Mouse (Mus musculus): ENCODE measurements around the gene Cuedc1.

Cuedc1 gene

DNA sequence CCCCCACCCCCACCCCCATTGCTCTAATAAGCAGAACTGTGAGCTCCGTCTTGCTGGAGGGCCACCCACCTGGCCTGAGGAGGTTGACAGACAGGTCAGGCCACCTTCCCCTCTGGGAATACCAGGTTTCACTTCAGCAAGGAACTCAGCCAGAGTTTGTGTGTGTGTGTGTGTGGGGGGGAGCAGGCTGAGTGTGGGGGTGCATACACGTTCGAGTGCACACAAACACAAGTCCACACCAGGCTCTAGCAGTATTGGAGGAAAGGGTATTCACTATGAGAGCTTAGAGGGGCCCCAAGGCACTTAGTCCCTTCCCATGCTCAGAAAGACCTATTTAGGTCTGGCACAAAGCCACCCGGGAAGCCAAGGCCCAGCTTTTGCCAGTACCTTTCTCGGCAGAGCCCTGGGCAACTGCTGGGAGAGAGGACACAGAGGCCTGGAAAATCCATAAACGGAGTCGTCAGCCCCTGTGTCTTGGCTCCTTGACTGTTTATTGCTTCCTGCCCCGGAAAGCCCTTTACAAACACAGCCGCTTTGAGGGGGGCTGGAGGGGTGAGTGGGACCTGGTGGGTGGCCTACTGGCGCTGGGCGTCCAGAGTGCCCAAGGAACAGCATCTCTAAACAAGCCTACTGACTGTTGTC is 50.9 kb downstream of the Cuedc1 start:
- DNase-seq = peak; percentile 71 to 75

DNA sequence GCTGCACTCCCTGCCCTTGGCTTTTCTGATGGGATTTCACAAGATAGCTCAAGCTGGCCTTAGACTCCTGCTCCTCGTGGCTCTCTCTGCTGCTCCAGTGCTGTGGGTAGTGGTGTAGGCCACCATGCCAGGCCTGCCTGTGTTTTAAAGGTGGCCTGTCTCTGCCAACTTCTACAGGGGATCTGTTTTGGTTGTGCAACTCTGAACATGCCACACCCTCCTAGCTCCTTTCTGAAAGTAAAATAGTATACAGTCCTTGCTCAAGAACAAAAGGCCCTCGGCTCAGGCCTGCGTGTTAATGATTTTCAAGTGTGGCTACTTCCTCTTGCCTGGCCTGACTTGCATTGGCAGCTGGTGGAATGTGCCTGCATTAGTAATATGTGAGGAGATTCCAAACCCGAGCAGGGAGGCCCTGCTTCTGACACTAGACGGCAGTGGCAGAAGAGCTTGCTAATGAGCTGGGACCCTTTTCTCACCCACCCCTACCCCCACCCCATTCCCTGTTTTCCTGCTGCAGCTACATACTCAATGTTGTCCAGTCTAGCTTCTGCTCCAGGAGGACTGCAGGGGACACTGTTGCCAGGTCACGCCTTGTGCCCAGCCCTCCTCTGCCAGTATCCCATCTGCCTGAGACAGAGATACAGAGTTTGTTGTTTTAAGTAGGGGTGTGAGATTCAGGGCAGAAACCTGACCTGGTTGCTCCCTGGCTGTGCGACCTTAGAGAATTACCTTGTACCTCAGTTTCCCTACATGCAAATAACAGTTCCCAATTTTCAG is 53.7 kb downstream of the Cuedc1 start:
- DNase-seq = no peak

DNA sequence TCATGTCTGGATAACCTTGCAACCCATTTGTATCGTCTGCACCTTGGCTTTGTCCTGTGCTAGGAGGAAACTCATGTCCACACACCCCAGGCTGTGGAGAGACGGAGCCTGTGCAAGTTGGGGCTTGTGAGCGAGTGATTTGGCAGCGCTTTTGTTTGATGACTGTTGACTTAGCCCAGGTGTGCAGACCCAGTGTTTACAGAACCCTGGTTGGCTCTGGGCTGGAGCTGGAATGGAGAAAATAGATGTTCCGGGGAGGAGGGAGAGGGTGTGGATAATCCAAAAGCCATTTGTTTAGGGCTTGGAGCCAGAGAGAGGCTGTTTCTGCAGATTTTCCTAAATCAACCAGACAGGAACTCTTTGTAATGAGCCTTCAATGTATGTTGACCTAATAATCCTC is 56.0 kb downstream of the Cuedc1 start:
- DNase-seq = no peak

DNA sequence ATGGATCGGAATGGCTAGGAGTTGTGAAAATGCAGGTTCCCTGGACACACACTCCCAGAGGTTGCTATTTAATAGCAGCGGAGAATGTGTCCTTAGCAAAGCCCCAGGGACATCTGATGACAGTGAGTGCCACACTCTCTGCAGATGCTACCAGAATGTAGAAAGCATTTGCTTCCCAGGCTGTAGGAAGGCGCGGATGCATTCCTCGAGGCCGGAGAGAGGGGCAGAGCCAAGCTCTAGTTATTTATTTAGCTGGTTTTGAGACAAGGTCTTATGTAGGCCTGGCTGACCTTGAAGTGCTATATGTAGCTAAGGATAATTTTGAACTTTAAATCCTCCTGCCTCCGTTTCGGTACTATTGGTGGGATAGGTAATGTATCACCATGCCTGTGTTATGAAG is 56.6 kb downstream of the Cuedc1 start:
- no peak for DNase-seq

DNA sequence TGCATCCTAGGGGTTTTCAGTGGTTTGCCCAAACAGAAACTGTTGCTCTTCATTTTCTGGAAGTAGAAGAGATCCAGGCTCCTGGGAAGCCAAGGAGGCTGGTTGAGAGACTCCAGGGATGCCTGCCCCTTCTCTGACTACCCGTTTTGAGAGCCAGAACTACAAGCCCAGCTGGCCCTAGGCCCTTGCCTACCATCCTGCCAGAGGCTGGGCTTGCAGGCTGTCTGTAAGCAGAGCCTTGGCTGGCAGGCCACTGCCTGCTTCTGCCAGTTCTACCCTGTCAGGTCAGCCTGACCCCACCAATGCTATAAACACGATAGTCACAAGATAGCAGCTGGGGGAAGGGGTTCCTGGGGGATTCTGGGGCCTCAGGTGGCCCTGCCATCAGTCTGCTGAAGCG is 57.6 kb downstream of the Cuedc1 start:
- DNase-seq = peak in 1 of 2 experiments; percentile 60

DNA sequence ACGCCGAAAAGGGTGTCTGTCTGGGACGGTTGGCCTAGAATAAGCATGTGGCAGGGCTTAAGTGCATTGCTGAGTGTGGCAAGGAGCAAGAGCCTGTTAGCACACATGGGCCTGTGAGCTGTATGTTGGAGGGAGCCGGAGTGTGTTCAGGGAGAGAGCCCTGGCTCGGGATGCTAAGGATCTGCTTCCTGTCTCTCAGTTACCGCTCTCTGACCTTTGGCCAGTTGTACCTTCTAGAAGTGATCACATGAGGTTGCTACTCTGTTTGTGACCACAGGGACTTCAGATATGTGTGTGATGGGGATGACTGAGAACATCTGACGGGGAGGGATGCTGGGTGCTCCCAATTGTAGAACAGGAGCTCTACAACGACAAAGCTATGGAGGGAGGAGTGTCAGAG is 58.1 kb downstream of the Cuedc1 start:
- no peak for DNase-seq

DNA sequence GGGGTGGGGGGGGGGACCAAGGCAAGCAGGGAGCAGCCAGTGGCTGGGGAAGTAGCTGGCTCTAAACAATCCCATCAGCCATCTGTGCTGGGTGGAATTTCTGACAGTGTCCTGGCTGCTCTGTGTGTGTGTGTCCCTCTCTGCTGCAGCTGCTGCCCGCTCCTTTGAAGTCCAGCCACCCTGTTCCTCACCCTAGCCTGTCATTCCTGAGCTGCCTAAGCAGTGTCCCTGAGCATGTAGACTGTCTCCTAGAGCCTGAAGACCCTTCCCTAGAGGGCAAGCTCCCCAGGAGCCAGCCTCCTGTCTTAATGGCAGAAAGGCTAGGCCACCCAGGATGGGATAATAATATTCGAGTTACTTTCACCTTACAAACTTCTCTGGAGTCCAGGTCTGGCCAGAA is 58.5 kb downstream of the Cuedc1 start:
- no peak for DNase-seq

DNA sequence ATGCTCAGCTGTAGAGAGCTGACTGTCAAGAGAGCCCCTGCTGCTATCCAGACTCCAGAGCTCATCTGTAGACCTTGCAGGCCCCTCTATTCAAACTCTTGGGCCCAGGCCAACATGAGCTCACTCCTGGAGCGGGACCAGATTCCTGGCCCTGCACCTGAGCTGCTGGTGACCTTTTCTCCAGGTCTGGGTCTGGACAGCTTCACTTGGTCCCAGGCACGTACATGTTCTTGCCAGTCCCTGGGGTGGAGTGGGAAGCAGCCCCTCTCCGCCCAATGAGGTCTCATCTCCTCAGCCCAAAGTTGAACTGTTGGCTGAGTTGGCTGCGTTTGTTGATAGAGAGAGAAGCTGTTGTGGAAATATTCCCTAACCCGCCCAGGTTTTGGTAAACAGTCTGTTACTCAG is 61.0 kb downstream of the Cuedc1 start:
- DNase-seq = peak; percentile 67 to 73

DNA sequence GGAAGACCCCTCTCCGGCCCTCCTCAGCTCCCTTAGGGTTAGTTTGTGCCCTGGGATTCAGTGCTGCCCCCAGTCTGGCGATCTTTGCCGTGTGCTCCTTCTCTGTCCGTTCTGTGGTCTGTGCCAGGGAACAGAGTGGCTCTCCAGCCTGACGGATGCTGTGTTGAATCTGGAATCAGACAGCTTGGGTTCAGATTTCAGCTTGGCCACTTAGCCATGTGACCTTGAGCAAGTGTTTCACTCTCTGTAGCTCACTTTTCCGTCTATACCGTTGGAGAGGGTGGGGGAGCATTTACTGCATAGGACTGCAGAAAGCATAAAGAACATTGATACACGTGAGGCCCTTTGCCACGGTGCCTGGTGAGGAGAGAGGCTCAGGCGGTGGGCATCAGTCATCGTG is 61.5 kb downstream of the Cuedc1 start:
- peak in 1 of 2 experiments; percentile 34 for DNase-seq

DNA sequence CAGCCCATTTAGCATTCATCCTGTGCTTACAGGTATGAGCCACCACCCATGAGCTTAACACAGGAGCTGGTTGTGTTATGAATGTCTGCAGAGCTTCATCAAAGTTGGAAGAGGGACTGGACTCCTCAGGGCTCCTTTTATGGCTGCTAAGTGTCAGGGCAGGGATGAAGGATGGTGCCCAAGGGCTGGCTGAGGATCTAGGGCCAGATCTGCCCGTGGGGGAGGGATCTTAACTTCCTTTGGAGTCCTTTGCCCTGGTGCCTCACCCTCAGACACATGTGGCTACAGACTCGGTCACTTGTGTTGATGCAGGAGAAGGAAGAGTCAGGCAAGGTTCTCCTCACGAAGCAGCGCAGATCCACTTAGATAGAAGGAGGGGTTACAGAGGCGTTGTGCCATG is 62.5 kb downstream of the Cuedc1 start:
- DNase-seq = peak in 1 of 2 experiments; percentile 15

DNA sequence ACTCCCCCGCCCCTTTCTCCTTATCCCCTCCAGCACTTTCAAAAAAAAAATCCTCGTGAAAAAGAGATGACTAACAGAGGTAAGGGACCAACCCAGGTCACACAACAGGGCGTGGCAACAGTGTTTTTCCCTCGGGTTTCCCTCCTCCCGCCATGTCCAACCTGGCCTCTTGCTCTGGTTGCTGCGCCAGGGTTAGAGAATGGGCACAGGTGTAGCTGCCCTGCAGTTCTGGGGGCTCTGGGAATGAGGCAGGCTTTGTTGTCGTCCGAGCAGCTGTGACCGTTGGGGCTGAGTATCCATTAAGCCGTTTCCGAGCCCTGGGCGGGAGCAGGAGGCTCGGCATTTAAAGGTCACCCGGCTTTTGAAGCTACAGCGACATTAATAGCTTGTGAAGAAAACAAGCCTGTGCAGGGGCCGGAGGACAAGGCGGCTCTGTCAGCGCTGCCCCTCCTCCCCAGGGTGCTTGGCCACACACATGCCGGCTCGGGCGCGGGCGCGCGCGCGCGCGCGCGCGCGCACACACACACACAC is 63.3 kb downstream of the Cuedc1 start:
- DNase-seq = peak; percentile 81 to 85

DNA sequence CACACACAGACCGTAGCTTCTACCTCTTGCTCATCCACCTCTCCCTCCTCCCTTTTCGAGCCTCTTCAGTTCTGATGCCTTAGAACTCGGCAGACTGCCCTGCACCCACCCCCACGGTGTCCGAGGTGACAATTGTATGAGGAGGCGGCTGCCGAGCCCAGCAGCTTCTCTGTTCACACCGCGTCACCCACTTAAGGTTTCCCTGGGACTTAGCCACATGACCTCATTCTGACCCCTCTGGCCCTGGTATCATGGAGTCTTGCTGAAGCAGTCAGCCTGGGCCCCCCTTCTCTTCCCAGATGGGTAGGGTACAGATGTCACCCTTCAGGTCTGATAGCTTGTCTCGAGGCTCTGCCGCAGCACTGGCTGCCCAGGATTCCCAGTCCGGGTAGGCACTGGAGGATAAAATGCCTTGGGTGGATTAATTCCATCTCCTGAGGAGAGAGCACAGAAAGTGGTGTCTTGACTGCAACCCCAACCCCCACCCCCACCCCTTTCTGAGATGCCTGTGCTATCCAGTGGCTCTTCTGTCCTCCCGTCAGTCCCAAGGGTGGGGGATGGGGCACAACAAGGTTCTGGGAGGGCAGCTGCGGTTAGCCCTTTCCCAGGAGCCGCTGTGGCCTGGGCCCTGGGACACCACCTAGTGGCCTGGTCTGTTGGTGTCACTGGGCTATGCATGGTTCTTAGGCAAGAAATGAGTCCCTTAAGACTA is 63.9 kb downstream of the Cuedc1 start:
- DNase-seq = peak; percentile 92 to 97

DNA sequence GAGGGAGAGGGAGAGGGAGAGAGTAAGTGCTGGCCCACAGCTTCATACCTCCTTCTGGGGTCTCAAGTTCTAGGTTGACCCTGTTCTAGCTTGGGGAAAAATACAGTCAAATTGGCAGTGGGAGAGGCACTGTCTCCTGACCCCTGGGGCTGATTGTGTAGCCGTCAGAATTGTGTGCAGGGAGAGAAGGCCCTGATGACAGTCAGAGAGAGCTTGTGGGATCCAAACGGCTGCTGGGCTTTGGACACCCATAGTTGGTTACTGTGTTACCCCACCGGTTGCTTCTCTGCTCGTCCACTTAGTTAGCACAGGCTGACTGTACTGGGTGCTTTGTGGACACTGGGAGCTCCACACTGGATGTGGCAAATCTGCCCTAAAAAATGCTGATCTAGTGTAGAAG is 64.9 kb downstream of the Cuedc1 start:
- peak in 1 of 2 experiments; percentile 22 for DNase-seq

DNA sequence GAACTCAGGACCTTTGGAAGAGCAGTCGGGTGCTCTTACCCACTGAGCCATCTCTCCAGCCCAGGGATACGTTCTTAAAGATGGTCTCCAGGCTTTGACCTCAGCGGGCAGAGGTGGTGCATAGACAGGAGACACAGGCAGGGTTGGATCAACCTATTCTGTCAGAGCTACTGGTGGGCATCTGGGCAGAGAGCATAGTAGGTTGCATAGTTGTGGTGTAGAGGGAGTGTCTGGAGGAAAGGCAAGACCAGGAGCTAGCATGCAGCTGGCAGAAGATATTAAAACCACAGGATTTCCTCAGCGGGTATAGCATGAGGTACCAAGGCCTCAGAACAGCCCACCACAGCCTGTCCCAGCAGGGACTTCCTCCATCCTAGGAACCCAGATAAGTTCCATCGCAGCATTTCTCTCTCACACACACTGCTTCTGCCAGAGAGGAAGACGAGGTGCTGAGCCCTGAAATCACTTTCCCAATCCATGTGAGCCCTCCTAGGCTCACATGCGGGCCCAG is 66.4 kb downstream of the Cuedc1 start:
- DNase-seq = no peak

DNA sequence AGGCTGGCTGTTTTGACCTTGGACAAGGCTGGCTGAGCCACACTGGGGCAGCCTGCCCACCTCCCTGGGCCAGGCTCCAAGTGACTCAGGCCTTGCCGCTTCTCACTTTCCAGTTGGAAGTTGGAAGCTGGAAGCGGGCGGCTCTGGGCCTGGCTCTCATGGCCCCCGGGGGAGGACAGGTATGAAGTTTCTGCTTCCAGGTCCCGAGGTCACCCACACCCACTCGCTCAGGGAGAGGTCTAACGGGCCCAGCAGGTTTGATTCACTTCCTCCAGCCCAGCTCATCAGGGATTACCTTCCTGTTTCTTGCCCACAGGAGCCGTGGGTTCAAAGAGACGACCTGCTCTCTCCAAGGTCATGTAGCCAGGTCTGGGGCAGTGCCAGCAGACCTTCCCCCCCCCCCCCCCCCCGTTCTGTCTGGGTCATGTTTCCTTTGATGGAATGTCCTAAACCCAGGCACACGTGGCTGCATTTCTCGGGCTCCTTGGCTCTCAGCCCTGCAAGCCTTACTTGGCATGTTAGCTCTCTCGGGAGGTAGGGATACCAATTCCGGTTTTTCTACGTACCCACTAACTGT is 67.0 kb downstream of the Cuedc1 start:
- peak; percentile 75 to 86 for DNase-seq

DNA sequence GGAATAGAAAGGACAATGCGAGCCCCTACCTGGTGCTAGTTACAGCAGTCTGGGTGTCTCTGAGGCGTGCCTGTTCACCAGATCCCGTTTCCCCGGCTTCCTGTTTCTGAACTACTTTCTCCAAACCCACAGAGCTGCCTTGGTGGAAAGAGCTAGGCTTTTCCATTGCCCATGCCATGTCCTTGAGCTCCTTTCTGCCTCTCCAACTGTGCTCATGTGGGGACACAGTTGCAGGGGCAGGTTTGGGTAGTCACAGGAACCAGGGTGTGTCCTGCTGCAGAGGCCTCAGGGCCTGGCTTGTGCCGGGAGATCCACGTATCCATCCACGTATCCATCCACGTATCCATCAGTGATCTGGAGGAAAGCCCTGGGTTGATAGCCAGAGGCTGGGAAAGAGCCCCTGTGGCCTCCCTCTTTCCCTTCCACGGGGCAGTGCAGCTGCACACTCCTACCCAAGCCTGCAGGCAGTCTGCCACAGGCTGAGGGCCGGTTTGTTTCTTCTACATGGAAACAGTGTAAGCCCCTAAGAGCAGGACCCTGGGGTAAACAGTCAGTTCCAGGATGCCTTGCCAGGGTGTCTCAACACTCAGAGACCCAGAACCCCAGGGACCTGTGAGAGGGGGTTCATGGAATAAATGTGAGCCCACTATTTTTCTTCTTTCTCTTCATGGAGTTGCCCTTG is 68.0 kb downstream of the Cuedc1 start:
- no peak for DNase-seq

DNA sequence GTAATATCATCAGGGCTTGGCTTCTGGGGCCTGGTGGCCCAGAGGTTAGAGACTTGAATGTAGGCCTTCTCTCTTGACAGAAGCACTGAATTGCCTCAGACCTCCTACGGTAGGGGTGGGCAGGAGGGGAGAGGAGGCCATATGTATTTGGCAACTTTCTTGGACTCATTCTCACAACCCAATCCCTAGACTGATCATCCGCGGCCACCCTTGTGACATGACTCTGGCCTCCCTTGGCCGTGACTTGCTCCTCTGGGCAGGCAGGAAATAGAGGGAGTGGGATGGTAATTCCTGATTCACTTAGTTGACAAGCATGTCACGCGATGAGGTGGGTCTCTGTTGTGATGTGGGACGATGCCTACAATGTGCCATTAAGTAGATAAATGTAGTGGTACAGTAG is 68.6 kb downstream of the Cuedc1 start:
- DNase-seq = no peak

DNA sequence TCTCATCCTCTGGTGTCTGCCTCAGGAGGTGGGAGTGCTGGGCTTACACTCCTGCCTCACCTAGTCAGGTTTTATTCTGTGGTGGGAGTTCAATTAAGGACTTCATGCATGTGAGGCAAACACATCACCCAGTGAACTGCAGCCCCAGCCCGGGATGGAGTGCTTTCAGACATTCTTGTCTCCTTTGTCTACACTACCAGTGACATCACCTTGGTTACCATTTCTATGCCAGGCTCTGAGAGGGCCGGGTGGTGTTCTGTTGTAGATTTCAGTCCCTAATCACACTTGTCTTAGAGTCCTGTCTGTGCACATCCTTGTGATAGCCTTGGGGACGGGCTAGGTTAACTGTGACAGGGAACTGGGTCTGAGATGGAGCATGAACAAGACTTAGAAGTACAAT is 70.8 kb downstream of the Cuedc1 start:
- no peak for DNase-seq

DNA sequence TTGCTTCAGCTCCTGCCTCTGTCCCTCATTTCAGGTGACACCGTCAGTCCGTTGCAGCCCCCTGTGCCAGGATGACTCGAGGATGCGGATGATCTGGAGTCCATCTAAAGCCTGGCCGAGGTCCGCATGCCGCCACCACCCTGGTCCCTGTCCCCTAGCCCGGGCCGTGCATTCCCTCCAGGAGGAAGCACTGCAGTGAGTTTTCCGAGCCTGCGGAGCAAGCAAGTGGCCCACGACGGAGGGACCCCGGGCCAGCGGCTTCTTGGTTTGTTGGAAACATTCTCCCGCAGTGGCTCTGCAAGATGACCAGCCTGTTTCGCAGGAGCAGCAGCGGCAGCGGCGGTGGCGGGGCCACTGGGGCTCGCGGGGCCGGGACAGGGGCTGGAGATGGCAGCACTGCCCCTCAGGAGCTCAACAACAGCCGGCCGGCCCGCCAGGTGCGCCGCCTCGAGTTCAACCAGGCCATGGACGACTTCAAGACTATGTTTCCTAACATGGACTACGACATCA is 71.7 kb downstream of the Cuedc1 start:
- DNase-seq = no peak

DNA sequence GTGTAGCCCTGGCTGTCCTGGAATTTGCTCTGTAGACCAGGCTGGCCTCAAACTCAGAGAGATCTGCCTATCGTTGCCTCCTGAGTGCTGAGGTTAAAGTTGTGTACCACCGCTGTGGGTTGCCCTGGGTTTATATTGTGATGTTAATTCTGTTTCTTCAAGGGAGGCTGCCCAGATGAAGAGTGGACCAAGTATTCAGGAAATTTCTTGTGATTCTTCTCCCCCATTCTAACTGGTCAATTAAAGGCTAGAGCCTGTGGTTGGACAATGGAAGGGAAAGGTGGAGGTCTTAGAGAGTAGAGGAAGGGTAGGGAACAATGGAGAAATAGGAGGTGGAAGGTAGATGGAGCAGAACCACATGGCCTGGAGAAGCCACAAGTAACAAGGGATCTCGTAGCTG is 72.7 kb downstream of the Cuedc1 start:
- DNase-seq = no peak

DNA sequence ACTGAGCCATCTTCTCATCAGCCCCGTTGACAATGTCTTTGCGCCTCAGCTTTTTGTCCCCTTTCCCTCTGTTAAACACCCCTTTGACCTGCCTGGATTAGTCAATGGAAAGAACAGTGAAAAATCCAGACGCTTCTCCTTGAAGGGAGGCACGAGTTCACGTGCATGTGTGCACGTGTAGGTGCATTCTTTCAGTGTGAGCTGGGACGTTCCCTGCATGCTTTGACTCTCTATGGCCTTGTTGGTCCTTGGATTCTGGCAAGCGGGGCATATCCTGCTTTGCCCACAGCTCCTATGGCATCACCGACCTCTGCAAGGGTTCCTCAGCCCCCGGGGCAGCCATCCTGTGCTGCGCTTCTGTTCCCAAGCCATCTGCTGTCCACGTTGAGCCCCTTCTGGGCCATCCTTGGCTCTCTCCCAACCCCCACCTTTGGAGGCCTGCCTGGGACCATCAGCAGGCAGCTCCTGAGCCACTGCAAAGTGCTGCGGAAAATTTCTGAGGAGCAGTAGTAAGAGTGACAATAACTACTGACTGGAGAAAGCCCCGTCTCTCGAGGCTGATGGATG is 74.1 kb downstream of the Cuedc1 start:
- DNase-seq = peak in 1 of 2 experiments; percentile 68

Data from cerebellum, postnatal 25 days (tissue).